Mouse (Mus musculus) MEL (cell line): ENCODE results near the gene Renbp. TPM values are rescaled to one million over a fixed set of nuclear protein-coding genes. Genes with fewer than 3 reads are reported as not detected.

ENCODE experiments used
- DNase-seq: peaks from one replicate; pipeline ENCODE4 v3.0.0; 2011; ENCODE audit warnings: low read depth, low spot score
- H3K27ac ChIP-seq: 2 replicates; pipeline ENCODE4 v1.5.1; 2012; ENCODE audit warnings: low read depth, mild to moderate bottlenecking, control low read depth, low read length, moderate library complexity; ENCODE audit not compliant: control insufficient read depth
- H3K27me3 ChIP-seq, 2 experiments: fragments of 150-350 bp in 1 of 2; sonication (generic) in 1 of 2; 2 replicates each; pipeline ENCODE4 v1.6.1; 2012; ENCODE audit warnings: low read length in 2 of 2, mild to moderate bottlenecking in 2 of 2, improper control_type of control experiment in 1 of 2, moderate library complexity in 1 of 2; ENCODE audit not compliant: insufficient read depth in 2 of 2, control insufficient read depth in 1 of 2
- H3K36me3 ChIP-seq, 2 experiments: 2 replicates each; pipeline ENCODE4 v1.6.1; 2012 to 2014; ENCODE audit warnings: low read length in 2 of 2, improper control_type of control experiment in 1 of 2, inconsistent platforms in 1 of 2, mild to moderate bottlenecking in 1 of 2; ENCODE audit not compliant: insufficient read depth in 2 of 2, control insufficient read depth in 1 of 2
- H3K4me1 ChIP-seq, 2 experiments: fragments of 150-350 bp in 1 of 2; sonication (generic) in 1 of 2; 2 replicates each; pipeline ENCODE4 v1.6.1; 2012; ENCODE audit warnings: low read length in 2 of 2, improper control_type of control experiment in 1 of 2, mild to moderate bottlenecking in 1 of 2; ENCODE audit not compliant: insufficient read depth in 2 of 2, control insufficient read depth in 1 of 2
- H3K4me3 ChIP-seq, 2 experiments: fragments of 150-350 bp in 1 of 2; sonication (generic) in 1 of 2; 2 replicates each; pipeline ENCODE4 v1.5.1; 2012; ENCODE audit warnings: low read depth in 2 of 2, low read length in 2 of 2, mild to moderate bottlenecking in 2 of 2, moderate library complexity in 2 of 2, control low read depth in 1 of 2, improper control_type of control experiment in 1 of 2; ENCODE audit not compliant: control insufficient read depth in 1 of 2, insufficient read depth in 1 of 2
- H3K79me2 ChIP-seq: 2 replicates; pipeline ENCODE4 v1.6.1; 2012; ENCODE audit warnings: mild to moderate bottlenecking, low read length, moderate library complexity; ENCODE audit not compliant: control insufficient read depth, poor library complexity, insufficient read depth
- H3K9ac ChIP-seq: 2 replicates; pipeline ENCODE4 v1.6.1; 2012; ENCODE audit warnings: low read depth, mild to moderate bottlenecking, control low read depth, low read length, moderate library complexity; ENCODE audit not compliant: control insufficient read depth, poor library complexity, severe bottlenecking
- H3K9me3 ChIP-seq: fragments of 150-350 bp; sonication (generic); replicated peaks from 2 replicates; pipeline ENCODE4 v1.6.1; 2012; ENCODE audit warnings: mild to moderate bottlenecking, low read length, improper control_type of control experiment, moderate library complexity; ENCODE audit not compliant: insufficient read depth
- CHD1 ChIP-seq: IDR thresholded peaks from 2 replicates; pipeline ENCODE4 v1.6.1; 2012; ENCODE audit warnings: low read depth, mild to moderate bottlenecking, inconsistent platforms, low read length, improper control_type of control experiment
- CHD2 ChIP-seq: IDR thresholded peaks from 2 replicates; pipeline ENCODE4 v1.6.1; 2011; ENCODE audit warnings: low read length, improper control_type of control experiment
- E2F4 ChIP-seq: IDR thresholded peaks from 2 replicates; pipeline ENCODE4 v1.6.1; 2011; ENCODE audit warnings: low read depth, low read length, improper control_type of control experiment, borderline replicate concordance
- ELF1 ChIP-seq: IDR thresholded peaks from 2 replicates; pipeline ENCODE4 v1.6.1; 2014; ENCODE audit warnings: low read depth, mild to moderate bottlenecking, inconsistent platforms, low read length, improper control_type of control experiment, moderate library complexity
- GABPA ChIP-seq: IDR thresholded peaks from 2 replicates; pipeline ENCODE4 v1.6.1; 2012; ENCODE audit warnings: low read depth, mild to moderate bottlenecking, inconsistent platforms, low read length, improper control_type of control experiment, moderate library complexity
- HCFC1 ChIP-seq: IDR thresholded peaks from 2 replicates; pipeline ENCODE4 v1.6.1; 2012; ENCODE audit warnings: low read depth, mild to moderate bottlenecking, inconsistent platforms, low read length, improper control_type of control experiment, moderate library complexity
- KAT2A ChIP-seq: conservative IDR thresholded peaks from 2 replicates; pipeline ENCODE4 v1.6.1; 2012; ENCODE audit warnings: low read depth, low read length, improper control_type of control experiment, inconsistent platforms
- MAX ChIP-seq: IDR thresholded peaks from 2 replicates; pipeline ENCODE4 v1.6.1; 2011; ENCODE audit warnings: low read length, improper control_type of control experiment
- MYC ChIP-seq: IDR thresholded peaks from 2 replicates; pipeline ENCODE4 v1.6.1; 2011; ENCODE audit warnings: low read depth, mild to moderate bottlenecking, low read length, improper control_type of control experiment, moderate library complexity
- NELFE ChIP-seq: IDR thresholded peaks from 2 replicates; pipeline ENCODE4 v1.6.1; 2011; ENCODE audit warnings: low read depth, low read length, improper control_type of control experiment
- POLR2A ChIP-seq, 2 experiments: IDR thresholded peaks; 2 replicates each; pipeline ENCODE4 v1.6.1; 2011 to 2012; ENCODE audit warnings: low read length in 2 of 2, mild to moderate bottlenecking in 2 of 2, control low read depth in 1 of 2, improper control_type of control experiment in 1 of 2, low read depth in 1 of 2, moderate library complexity in 1 of 2; ENCODE audit not compliant: control insufficient read depth in 1 of 2, insufficient read depth in 1 of 2, poor library complexity in 1 of 2
- POLR2AphosphoS2 ChIP-seq: IDR thresholded peaks from 2 replicates; pipeline ENCODE4 v1.6.1; 2011; ENCODE audit warnings: low read length, improper control_type of control experiment
- RAD21 ChIP-seq: IDR thresholded peaks from 2 replicates; pipeline ENCODE4 v1.6.1; 2011; ENCODE audit warnings: mild to moderate bottlenecking, low read depth, low read length, improper control_type of control experiment
- SIN3A ChIP-seq: IDR thresholded peaks from 2 replicates; pipeline ENCODE4 v1.6.1; 2012; ENCODE audit warnings: low read length, improper control_type of control experiment, inconsistent platforms
- TBP ChIP-seq: IDR thresholded peaks from 2 replicates; pipeline ENCODE4 v1.8.0; 2011; ENCODE audit warnings: low read depth, low read length, improper control_type of control experiment
- TCF12 ChIP-seq: IDR thresholded peaks from 2 replicates; pipeline ENCODE4 v1.6.1; 2014; ENCODE audit warnings: low read depth, mild to moderate bottlenecking, inconsistent platforms, low read length, improper control_type of control experiment, moderate library complexity
- UBTF ChIP-seq: IDR thresholded peaks from 2 replicates; pipeline ENCODE4 v1.6.1; 2012; ENCODE audit warnings: low read depth, mild to moderate bottlenecking, inconsistent platforms, low read length, improper control_type of control experiment, moderate library complexity, borderline replicate concordance; ENCODE audit not compliant: insufficient read depth
- USF1 ChIP-seq: IDR thresholded peaks from 2 replicates; pipeline ENCODE4 v1.6.1; 2014; ENCODE audit warnings: low read depth, mild to moderate bottlenecking, inconsistent platforms, low read length, improper control_type of control experiment, moderate library complexity
- USF2 ChIP-seq, 2 experiments: IDR thresholded peaks; 2 replicates each; pipeline ENCODE4 v1.6.1; 2011 to 2012; ENCODE audit warnings: improper control_type of control experiment in 2 of 2, low read length in 2 of 2, borderline replicate concordance in 1 of 2, inconsistent platforms in 1 of 2, low read depth in 1 of 2, mild to moderate bottlenecking in 1 of 2; ENCODE audit not compliant: insufficient read depth in 1 of 2
- ZC3H11A ChIP-seq: IDR thresholded peaks from 2 replicates; pipeline ENCODE4 v1.6.1; 2012; ENCODE audit warnings: low read depth, mild to moderate bottlenecking, inconsistent platforms, low read length, improper control_type of control experiment
- polyA plus RNA-seq, 2 experiments: library from polyadenylated mRNA; stranded (reverse) in 1 of 2; unstranded in 1 of 2; fragments of >175 nt in 1 of 2; fragments of >200 nt in 1 of 2; gene quantifications; 2 replicates each; pipeline versions ENCODE4 v1.2.1 to v1.2.4; 2012; ENCODE audit warnings: low replicate concordance in 2 of 2, low read depth in 1 of 2; ENCODE audit not compliant: insufficient read length in 2 of 2, insufficient read depth in 1 of 2, missing spikeins in 1 of 2
- total RNA-seq: library from RNA; depleted of rRNA; stranded (reverse); fragments of 300-350 nt; gene quantifications from 2 replicates; pipeline ENCODE4 v1.2.3, GENCODE M21; 2012

Gene Renbp
- total and polyA plus RNA-seq, 3 experiments = 22.7 to 38.0 TPM; not detected in 1

GRCm38 (mm10) chrX:73930402-73931062 is at the start of gene Renbp (continued):
- TF ChIP-seq ZC3H11A (0 out of 2 replicates have a peak, but pooled peaks have one; percentile 8), MAX (no peak), USF2 (IDR thresholded peaks at IDR 0.05; ENCODE audit: borderline replicate concordance in 1 of 2, insufficient read depth in 1 of 2, low read depth in 1 of 2, low read length in 2 of 2) (peak in 1 of 2 experiments; percentile 48; a peak in 1 of 4 replicates)

GRCm38 (mm10) chrX:73977783-73978182 is 47.1 kb upstream of the Renbp start:
- no peak for DNase-seq
- Histone ChIP-seq H3K9me3 (no peaks in the 10 kb centered on the region), H3K79me2 (no peaks in the 10 kb centered on the region), H3K4me3 (no peak overlapping the region), H3K36me3 (peaks cover 0 to 3% of the 10 kb centered on the region in 2 experiments; a peak in 2 of 4 replicates), H3K27me3 (no peaks in the 10 kb centered on the region), H3K9ac (no peak overlapping the region), H3K27ac (no peak overlapping the region), H3K4me1 (peaks cover 0 to 2% of the 10 kb centered on the region in 2 experiments; a peak in 1 of 4 replicates)
- TF ChIP-seq HCFC1 (no peak), E2F4 (no peak), POLR2AphosphoS2 (no peak), NELFE (no peak), RAD21 (no peak), UBTF (no peak), CHD2 (no peak), USF1 (no peak), SIN3A (no peak), TBP (no peak), ELF1 (no peak), ZC3H11A (no peak), MYC (no peak), KAT2A (no peak), MAX (no peak), CHD1 (no peak), TCF12 (no peak), GABPA (no peak), POLR2A (IDR thresholded peaks at IDR 0.05; ENCODE audit: control insufficient read depth in 1 of 2, insufficient read depth in 1 of 2, low read depth in 1 of 2, low read length in 2 of 2, poor library complexity in 1 of 2) (no peak)
